Mouse (Mus musculus) erythroblast, embryonic 14.5 days (primary cell): ENCODE measurements around the gene Fmnl1. TPM values are rescaled to one million over a fixed set of nuclear protein-coding genes. Genes with fewer than 3 reads are reported as not detected.

Source experiments
- H3K27me3 ChIP-seq: 2 replicates; pipeline ENCODE4 v1.6.1; 2012; ENCODE audit warnings: inconsistent platforms; ENCODE audit not compliant: control insufficient read depth
- H3K36me3 ChIP-seq: 2 replicates; pipeline ENCODE4 v1.6.1; 2012; ENCODE audit warnings: mild to moderate bottlenecking, inconsistent platforms; ENCODE audit not compliant: control insufficient read depth
- H3K4me1 ChIP-seq: 2 replicates; pipeline ENCODE4 v1.6.1; 2012; ENCODE audit warnings: inconsistent platforms; ENCODE audit not compliant: control insufficient read depth
- H3K4me3 ChIP-seq: replicated peaks from 2 replicates; pipeline ENCODE3; 2012; ENCODE audit warnings: moderate library complexity, mild to moderate bottlenecking, inconsistent platforms
- H3K9me3 ChIP-seq: 2 replicates; pipeline ENCODE4 v1.6.1; 2012; ENCODE audit warnings: low read length, inconsistent platforms, mixed read lengths; ENCODE audit not compliant: control insufficient read depth
- GATA1 ChIP-seq: IDR thresholded peaks from 2 replicates; pipeline ENCODE4 v1.6.1; 2012; ENCODE audit warnings: low read length, inconsistent platforms, mixed read lengths
- TAL1 ChIP-seq: IDR thresholded peaks from 3 replicates; pipeline ENCODE4 v1.6.1; 2012; ENCODE audit warnings: low read length, inconsistent platforms, mixed read lengths
- polyA plus RNA-seq: library from polyadenylated mRNA; stranded (reverse); fragments of >175 nt; gene quantifications from 2 replicates; pipeline ENCODE4 v1.2.3, GENCODE M21; 2012

The Fmnl1 gene
- 0.20 and 0.39 TPM in 2 replicates for polyA plus RNA-seq

DNA sequence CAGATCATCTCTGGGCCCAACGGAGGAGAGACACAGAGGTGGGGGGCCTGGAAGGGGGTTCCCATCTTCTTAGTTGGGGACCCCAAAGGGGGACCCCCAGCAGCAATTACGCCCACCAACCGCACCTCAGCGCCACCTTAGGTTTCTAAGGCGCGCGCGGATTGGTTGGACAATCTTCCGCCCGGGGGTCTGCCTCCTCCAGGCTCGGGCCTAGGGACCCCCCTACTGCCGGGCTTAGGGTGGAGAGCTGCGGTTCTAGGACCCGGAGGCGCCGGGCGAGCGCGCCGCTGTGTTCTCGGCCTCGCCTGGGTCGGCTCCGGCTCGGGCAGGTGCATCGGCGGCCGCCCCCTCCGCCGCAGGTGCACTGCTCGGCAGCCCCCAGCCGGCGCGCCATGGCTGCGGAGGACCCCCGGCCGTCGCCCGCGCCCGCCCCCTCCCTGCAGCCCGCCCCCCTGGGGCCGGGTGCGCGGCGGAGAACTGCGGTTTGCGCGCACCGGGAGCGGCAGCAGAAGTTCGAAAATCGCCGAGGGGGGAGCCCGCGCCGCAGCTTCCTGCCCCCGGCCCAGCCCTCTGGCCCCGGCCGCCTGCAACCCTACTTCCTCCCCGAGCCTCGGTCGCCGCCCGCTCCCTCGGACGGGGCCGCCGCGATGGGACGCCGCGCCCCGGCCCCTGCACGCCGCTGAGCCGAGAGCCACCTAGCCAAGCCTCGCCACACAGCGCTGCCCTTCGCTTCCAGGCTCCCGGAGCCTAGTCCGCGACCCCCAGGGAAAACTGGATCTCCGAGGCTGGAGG, at the start of gene Fmnl1:
Gene Fmnl1, plus strand, starts transcription at position 614 of the 792 bp plus-strand sequence.
- H3K36me3 ChIP-seq, result no peaks in the 10 kb centered on the region
- peaks cover 48% of the 10 kb centered on the region for H3K27me3 ChIP-seq
- H3K4me1 ChIP-seq, result peaks cover 16% of the 10 kb centered on the region
- peak within 1 kb of the TSS; percentile 26 for H3K4me3 ChIP-seq
- no peak for TF ChIP-seq GATA1
- no peak for TF ChIP-seq TAL1
- peaks cover 5% of the 10 kb centered on the region for H3K9me3 ChIP-seq

DNA sequence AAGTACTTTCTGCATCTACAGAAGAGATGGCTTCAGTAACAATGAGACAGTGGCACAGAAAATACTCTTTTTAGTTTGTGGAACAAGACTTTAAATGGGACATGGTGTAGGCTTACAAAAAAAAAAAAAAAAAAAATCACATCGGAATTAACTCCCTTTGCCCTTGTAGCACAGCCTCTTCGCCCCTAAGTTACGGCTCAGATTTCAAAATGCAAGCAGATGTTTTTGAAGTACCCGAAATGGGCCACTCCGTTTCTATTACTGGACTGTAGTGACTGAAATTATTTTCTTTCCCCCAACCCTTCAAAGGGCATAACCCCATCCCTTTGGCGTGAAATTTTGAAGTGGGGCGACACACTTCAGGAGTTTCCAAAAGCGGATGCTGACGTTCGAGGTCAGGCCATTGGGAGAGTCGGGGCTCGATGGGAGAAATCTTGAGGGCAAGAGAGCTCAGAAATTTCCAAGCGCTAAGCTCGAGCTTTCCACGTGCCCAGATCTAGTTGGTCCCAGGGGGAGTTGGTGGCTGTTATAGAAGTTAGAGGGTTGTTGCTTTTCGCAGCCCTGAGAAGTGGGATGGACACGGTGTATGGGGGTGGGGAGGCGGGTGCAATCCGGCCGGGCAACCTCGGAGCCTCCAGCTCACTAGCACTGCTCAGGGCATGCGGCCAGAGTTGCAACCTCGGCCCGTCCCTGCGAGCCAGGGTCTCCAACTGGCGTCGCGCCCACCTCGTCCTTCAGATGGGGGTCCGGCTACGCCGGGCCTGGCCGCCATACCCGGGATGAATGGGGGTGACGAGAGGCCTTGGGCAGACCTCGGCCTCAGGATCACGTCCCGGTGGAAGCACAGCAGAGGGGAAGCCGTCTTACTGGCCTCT, 39.0 kb upstream of the Fmnl1 start, which contains the start of gene Hexim2:
Gene Hexim2, plus strand, starts transcription at position 729 of the 875 bp plus-strand sequence.
- Histone ChIP-seq H3K36me3 (peaks cover 32% of the 10 kb centered on the region), H3K9me3 (no peaks in the 10 kb centered on the region), H3K4me1 (peaks cover 58% of the 10 kb centered on the region), H3K4me3 (peak within 1 kb of the TSS; percentile 79), H3K27me3 (no peaks in the 10 kb centered on the region)
- TF ChIP-seq TAL1 (no peak), GATA1 (no peak)

DNA sequence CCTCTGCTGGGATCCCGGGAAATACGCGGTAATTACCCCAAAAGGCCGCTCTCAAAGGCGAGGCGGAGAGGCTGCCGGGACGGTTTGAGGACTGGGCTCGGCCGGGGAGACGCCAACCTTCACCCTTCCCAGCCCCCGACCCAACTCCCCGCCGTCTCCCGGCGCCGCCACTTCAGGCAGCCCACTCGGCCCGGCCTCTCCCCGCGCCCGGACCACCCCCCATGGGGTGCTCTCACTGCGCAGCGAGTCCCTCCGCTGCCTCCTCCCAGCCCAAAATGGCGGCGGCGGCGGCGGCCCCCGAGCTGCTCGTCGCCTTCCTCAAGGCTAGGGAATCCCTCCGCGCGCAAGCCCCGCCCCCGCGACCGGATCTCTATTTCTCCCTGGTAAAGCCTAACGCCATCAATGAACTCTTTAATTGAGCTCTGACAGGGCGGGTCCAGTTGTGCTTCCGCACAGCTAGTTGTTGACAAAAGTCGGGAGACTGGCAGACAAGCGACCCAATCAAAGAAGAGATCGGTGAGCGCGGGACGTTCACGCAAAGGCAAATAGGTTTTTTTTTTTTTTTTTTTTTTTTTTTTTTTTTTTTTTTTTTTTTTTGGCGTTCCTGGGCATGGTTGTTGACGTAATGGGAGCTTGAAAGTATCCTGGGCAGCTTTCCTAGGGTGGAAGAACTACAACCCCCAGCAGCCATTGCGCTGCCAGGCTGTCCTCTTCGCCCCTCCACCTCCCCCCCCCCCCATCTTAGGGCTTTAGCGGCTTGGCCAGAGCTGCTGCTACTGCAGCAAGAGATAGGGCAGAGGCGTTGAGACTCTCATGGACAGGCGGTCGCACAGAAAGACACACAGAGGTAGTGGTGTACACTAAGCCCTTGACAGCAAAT, 38.1 kb upstream of the Fmnl1 start:
- Histone ChIP-seq H3K36me3 (peaks cover 37% of the 10 kb centered on the region), H3K4me1 (peaks cover 58% of the 10 kb centered on the region)
- TF ChIP-seq TAL1 (no peak), GATA1 (no peak)

DNA sequence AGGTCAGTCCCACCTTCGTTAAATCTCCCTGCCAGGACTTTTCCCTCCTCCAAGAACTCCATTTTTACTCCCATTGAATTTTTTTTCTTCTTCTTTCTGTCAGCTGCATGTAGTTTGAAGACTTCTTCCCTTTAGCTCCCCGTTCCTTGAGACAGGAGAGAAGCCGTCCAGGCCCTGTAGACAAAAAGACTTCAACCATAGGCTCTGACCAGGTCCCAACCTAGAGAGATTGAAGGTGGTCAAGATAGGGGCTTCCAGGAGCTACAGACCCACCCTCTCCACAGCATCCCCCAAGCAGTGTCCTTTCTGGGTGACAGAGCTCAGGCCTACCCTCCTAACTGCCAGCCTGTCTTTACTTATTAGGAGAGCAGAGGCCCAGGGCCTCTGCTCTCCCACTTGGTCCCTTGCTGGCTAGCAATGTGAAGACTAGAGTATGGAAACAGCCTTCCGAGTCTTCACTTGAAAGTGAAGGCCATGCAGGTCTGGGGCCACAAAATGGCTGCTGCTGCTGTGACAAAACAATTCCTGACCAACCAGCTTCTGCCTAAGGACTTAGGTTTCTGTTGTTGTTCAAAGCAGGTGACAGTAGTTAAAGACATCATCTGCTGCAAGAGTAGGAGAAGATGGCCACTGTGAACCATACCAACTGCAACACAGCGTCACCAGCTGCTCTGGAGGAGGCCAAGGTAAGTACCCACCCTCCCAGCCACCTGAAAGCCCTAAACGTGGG, 37.3 kb upstream of the Fmnl1 start:
- H3K9me3 ChIP-seq, result no peaks in the 10 kb centered on the region
- no peaks in the 10 kb centered on the region for H3K27me3 ChIP-seq
- TF ChIP-seq TAL1 (no peak), GATA1 (no peak)
- peak overlapping the region; percentile 79 for H3K4me3 ChIP-seq
- H3K36me3 ChIP-seq, result peaks cover 44% of the 10 kb centered on the region
- H3K4me1 ChIP-seq, result peaks cover 58% of the 10 kb centered on the region

More for the DNA sequence above, 38.1 kb upstream of the Fmnl1 start:
- no peaks in the 10 kb centered on the region for H3K27me3 ChIP-seq
- peak overlapping the region; percentile 79 for H3K4me3 ChIP-seq
- H3K9me3 ChIP-seq, result no peaks in the 10 kb centered on the region

DNA sequence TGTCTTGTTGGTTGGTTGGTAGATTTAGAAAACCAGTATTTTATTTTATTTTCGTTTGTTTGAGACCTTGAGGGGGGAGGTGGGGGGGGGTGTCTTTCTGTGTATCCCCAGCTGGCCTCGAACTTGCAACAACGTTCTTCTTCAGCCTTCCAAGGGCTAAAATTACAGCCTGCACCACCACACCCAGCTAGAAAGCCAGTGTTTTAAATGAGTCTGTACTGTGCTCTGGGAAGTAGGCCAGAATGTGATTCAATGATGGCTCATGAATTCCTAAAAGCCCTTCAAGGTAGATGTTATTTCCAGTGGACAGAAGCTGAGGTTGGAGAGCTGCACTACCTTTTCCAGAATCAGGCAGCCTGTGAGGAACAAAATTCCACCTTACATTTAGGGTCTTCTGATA, 36.7 kb upstream of the Fmnl1 start:
- peak overlapping the region; percentile 79 for H3K4me3 ChIP-seq
- peaks cover 45% of the 10 kb centered on the region for H3K36me3 ChIP-seq
- H3K27me3 ChIP-seq, result no peaks in the 10 kb centered on the region
- TF ChIP-seq TAL1 (no peak), GATA1 (no peak)
- no peaks in the 10 kb centered on the region for H3K9me3 ChIP-seq
- H3K4me1 ChIP-seq, result peaks cover 58% of the 10 kb centered on the region

DNA sequence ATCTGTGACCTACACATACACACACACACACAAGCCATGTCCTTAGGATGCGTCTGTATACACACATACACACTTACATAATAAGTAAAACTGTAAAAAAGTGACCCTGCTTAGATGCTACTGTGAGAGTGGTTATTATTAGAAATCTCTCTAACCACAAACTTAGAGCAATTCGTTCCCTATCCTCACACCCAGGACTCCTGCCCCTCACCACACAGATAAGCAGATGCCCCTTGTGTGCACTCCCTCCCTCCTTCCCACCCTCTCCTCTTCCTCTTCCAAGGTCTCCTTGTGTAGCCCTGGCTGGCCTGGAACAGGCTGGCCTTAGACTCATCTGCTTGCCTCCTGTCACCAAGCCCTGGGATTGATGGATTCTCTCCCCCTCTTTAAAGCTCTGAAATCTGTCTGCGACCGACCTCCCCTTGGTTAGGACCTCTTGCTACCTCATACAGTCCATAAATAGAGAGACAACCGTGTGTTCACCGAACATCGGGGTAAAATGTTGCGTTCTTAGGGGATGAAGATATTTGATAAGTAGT, 34.8 kb upstream of the Fmnl1 start:
- no peaks in the 10 kb centered on the region for H3K9me3 ChIP-seq
- TF ChIP-seq GATA1, result no peak
- peaks cover 47% of the 10 kb centered on the region for H3K4me1 ChIP-seq
- peaks cover 45% of the 10 kb centered on the region for H3K36me3 ChIP-seq
- H3K27me3 ChIP-seq, result no peaks in the 10 kb centered on the region
- H3K4me3 ChIP-seq, result peak overlapping the region; percentile 3

DNA sequence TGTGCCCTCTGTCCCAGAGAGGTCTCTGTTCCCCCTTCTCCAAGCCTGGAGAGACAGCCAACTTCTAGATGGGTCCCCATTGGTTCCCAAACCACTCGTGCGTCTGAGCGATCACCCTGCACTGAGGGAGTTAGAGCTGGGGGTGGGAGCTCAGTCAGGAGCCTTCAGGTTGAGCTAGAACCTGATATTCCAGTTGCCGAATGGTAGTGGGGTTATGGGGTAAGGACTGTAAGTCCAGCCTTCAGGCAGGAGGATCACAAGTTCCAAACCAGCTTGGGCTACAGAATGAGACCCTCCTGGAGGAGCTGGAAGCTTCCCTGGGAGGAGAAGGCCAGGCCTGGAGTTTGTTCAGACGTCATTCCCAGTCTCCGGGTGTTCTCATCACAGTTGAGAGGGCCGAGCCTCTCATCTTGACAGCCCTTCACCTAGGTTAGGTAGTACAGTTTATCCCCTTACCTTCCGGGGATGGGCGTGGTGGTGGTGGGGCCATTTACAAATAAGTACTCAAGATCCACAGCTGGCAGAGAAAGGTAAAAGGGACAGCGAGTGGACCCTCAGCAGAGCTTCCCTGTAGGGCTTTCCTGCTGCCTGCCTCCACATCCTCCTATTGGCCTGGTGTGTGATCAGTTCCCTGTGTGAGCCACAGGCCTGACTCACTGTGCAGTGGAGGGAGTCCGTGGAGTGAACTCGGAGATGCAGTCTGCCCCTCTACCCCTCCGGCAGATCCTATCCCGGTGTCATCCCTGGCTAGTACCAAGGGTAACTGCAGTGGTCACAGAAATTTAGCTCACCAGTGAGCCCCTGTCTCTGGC, 30.8 kb upstream of the Fmnl1 start:
- Histone ChIP-seq H3K27me3 (no peaks in the 10 kb centered on the region), H3K9me3 (no peaks in the 10 kb centered on the region), H3K36me3 (peaks cover 43% of the 10 kb centered on the region), H3K4me1 (peaks cover 39% of the 10 kb centered on the region), H3K4me3 (no peak overlapping the region)
- TF ChIP-seq TAL1 (no peak), GATA1 (no peak)

DNA sequence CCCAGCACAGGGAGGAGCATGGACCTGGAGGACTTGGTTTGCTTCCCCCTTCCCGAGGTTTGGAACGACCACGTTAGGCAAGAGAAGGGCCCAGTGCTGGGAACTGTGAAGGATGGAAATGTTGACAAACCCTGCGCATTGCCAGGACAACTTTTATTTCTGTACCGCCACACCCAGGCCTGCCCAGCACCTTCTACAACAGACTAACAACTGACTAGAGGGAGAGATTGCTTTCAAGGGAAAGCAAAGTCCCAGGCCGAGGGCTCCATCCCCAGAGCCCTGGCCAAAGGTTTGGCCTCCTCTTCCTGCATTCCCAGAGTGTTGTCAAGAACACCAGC, 30.2 kb upstream of the Fmnl1 start:
- Histone ChIP-seq H3K36me3 (peaks cover 39% of the 10 kb centered on the region), H3K9me3 (no peaks in the 10 kb centered on the region), H3K27me3 (no peaks in the 10 kb centered on the region), H3K4me3 (no peak overlapping the region), H3K4me1 (peaks cover 36% of the 10 kb centered on the region)
- no peak for TF ChIP-seq GATA1
- TF ChIP-seq TAL1, result no peak
